Mouse (Mus musculus) neural tube, embryonic 11.5 days (tissue): Measurements from ENCODE around the gene Fbxw21. TPM values are rescaled to one million over a fixed set of nuclear protein-coding genes. Genes with fewer than 3 reads are reported as not detected.
A peak's percentile ranks its signal among the peaks of the same experiment; 100 is the strongest.

Experiments
- ATAC-seq: fragments of 200-750 bp; cut with Nextera tagmentation; 2 replicates; pipeline ENCODE4 v1.8.0; 2017; ENCODE audit warnings: moderate number of reproducible peaks, mild to moderate bottlenecking, moderate TSS enrichment, moderate library complexity; ENCODE audit not compliant: insufficient read depth, low FRiP score, low TSS enrichment
- DNase-seq: peaks from one replicate; pipeline ENCODE4 v3.0.0-alpha.2; 2015; ENCODE audit warnings: low spot score
- H3K27ac ChIP-seq: fragments of 300-500 bp; sonication (generic); 2 replicates; pipeline ENCODE4 v1.5.1; 2014; ENCODE audit warnings: low read depth, mild to moderate bottlenecking, low read length
- H3K27me3 ChIP-seq: fragments of 300-500 bp; sonication (generic); 2 replicates; pipeline ENCODE4 v1.6.1; 2014; ENCODE audit warnings: mild to moderate bottlenecking, low read length, mixed read lengths; ENCODE audit not compliant: control insufficient read depth, insufficient read depth
- H3K36me3 ChIP-seq: fragments of 300-500 bp; sonication (generic); 2 replicates; pipeline ENCODE4 v1.6.1; 2014; ENCODE audit warnings: mild to moderate bottlenecking, low read length, moderate library complexity, mixed read lengths; ENCODE audit not compliant: control insufficient read depth, insufficient read depth
- H3K4me1 ChIP-seq: fragments of 300-500 bp; sonication (generic); 2 replicates; pipeline ENCODE4 v1.6.1; 2014; ENCODE audit warnings: low read length, mixed read lengths; ENCODE audit not compliant: control insufficient read depth, insufficient read depth
- H3K4me2 ChIP-seq: fragments of 300-500 bp; sonication (generic); 2 replicates; pipeline ENCODE4 v1.6.1; 2014; ENCODE audit warnings: low read depth, mild to moderate bottlenecking, moderate library complexity
- H3K4me3 ChIP-seq: fragments of 300-500 bp; sonication (generic); 2 replicates; pipeline ENCODE4 v1.5.1; 2014; ENCODE audit warnings: low read depth, low read length
- H3K9ac ChIP-seq: fragments of 300-500 bp; sonication (generic); 2 replicates; pipeline ENCODE4 v1.6.1; 2014; ENCODE audit warnings: mild to moderate bottlenecking, low read length
- H3K9me3 ChIP-seq: fragments of 300-500 bp; sonication (generic); 2 replicates; pipeline ENCODE4 v1.6.1; 2016; ENCODE audit warnings: low read length; ENCODE audit not compliant: control insufficient read depth
- WGBS: fragments of 180-500 bp; shearing (Covaris S2); extraction: QIAGEN DNeasy Blood & Tissue Kit; methylation state at CpG from one replicate; pipeline ENCODE4 v1.1.7; 2014; 5-methylcytosine and 5-hydroxymethylcytosine counted together
- polyA plus RNA-seq: library from polyadenylated mRNA; unstranded; fragments of >200 nt; fragmentation: Nextera tagmentation; extraction: Ambion mirVana; gene quantifications from 2 replicates; pipeline ENCODE4 v1.2.1, GENCODE M21; 2014

Fbxw21 gene
- polyA plus RNA-seq, 1 experiment from 2014 or later = not detected

GRCm38 (mm10) chr9:109098366-109098765 lies 63.5 kb downstream of the Fbxw21 start:
- 90% methylated on average over 8 of the region's 8 CpGs for WGBS
- Histone ChIP-seq H3K4me1 (peaks cover 34% of the 10 kb centered on the region), H3K4me3 (0 out of 2 replicates have a peak overlapping the region, but pooled peaks have one; percentile 71), H3K9me3 (no peaks in the 10 kb centered on the region), H3K4me2 (peak overlapping the region; percentile 92), H3K27me3 (no peaks in the 10 kb centered on the region), H3K36me3 (peaks cover 8% of the 10 kb centered on the region), H3K27ac (no peak overlapping the region), H3K9ac (no peak overlapping the region)
- ATAC-seq (no peak), DNase-seq (no peak)

DNA sequence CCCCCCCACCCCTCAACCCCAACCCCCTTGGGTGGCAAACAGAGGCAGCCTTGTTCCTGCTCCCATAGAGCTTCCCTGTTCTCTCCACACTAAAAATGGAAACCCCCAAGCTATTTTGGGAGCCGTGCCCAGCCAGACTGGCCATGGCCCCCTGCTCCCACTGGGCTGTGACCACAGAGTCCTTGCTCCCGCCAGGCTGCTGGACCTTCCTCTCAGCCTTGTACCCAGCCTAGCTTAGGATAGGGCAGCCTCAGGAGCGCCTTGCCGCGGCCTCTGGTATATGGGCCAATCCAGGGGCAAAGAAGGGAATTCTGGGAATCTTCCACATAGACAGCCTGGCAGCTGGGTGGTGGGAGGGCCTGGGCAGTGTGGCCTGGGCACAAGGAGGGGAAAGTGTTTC lies 64.0 kb downstream of the Fbxw21 start:
- peaks cover 34% of the 10 kb centered on the region for H3K4me1 ChIP-seq
- H3K4me3 ChIP-seq = peak overlapping the region; percentile 71
- no peak for ATAC-seq
- no peaks in the 10 kb centered on the region for H3K9me3 ChIP-seq
- no peak for DNase-seq
- no peaks in the 10 kb centered on the region for H3K27me3 ChIP-seq
- peak overlapping the region; percentile 96 for H3K9ac ChIP-seq
- peaks cover 6% of the 10 kb centered on the region for H3K36me3 ChIP-seq
- H3K4me2 ChIP-seq = peak overlapping the region; percentile 92
- 77% methylated on average over 4 of the region's 5 CpGs for WGBS
- H3K27ac ChIP-seq = peak overlapping the region; percentile 100; the same call in 1 of the 2 replicates

GRCm38 (mm10) chr9:109097291-109097690 lies 64.5 kb downstream of the Fbxw21 start:
- no peaks in the 10 kb centered on the region for H3K27me3 ChIP-seq
- 17% methylated on average over 6 of the region's 6 CpGs for WGBS
- ATAC-seq = no peak
- H3K36me3 ChIP-seq = peaks cover 6% of the 10 kb centered on the region
- H3K9ac ChIP-seq = peak overlapping the region; percentile 96
- H3K4me2 ChIP-seq = peak overlapping the region; percentile 92
- H3K4me1 ChIP-seq = peaks cover 34% of the 10 kb centered on the region
- peak overlapping the region; percentile 100 for H3K27ac ChIP-seq
- DNase-seq = no peak
- H3K4me3 ChIP-seq = peak overlapping the region; percentile 71
- no peaks in the 10 kb centered on the region for H3K9me3 ChIP-seq

DNA sequence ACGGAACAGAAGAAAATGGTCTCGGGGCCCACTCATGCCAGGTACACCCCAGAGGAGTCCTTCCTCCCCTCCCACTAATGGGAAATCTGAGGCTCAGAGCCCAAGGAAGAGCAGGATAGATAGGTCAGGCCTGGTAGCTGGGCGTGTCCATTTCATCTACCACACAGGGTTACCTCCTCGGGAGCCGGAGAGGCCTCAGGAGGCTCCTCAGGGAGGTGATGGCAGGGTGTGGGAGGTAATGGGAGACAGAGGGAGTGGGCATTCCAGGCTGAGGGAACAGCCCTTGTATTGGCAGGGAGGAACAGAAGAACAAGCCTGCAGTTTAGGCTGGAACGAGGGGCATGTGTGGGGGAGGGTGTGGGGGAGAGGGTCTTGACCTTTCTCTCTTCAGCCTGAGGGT lies 65.0 kb downstream of the Fbxw21 start:
- DNase-seq (peak; percentile 35), ATAC-seq (no peak)
- 23% methylated on average over 6 of the region's 6 CpGs for WGBS
- peak overlapping the region; percentile 100 for H3K27ac ChIP-seq
- no peaks in the 10 kb centered on the region for H3K9me3 ChIP-seq
- peak overlapping the region; percentile 92 for H3K4me2 ChIP-seq
- peaks cover 34% of the 10 kb centered on the region for H3K4me1 ChIP-seq
- H3K4me3 ChIP-seq = peak overlapping the region; percentile 71
- peak overlapping the region; percentile 96 for H3K9ac ChIP-seq
- H3K36me3 ChIP-seq = peaks cover 6% of the 10 kb centered on the region
- no peaks in the 10 kb centered on the region for H3K27me3 ChIP-seq

DNA sequence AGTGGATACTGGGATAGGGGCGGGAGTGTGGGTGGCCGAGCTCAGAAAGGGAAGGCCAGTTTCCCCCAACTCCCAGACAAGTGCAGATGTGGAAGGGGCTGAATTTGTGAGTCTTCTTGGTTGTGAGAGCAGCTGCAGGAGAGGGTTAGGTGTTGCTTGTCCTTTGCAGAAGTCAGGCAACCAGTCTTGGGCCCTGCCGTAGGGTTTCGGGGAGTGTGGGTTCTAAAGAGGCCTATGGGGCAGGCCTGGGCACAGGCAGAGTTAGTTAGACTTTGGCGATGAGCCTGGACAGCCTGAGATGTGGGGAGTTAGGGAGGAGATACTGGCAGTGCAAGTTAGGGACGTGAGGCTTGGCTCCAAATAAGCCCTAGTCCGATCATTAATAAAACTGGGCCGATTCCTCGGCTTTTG lies 65.6 kb downstream of the Fbxw21 start:
- no peaks in the 10 kb centered on the region for H3K9me3 ChIP-seq
- H3K27me3 ChIP-seq = no peaks in the 10 kb centered on the region
- H3K4me1 ChIP-seq = peaks cover 34% of the 10 kb centered on the region
- peak overlapping the region; percentile 100 for H3K27ac ChIP-seq
- H3K9ac ChIP-seq = peak overlapping the region; percentile 96
- H3K4me3 ChIP-seq = peak overlapping the region; percentile 71
- H3K36me3 ChIP-seq = peaks cover 5% of the 10 kb centered on the region
- 12% methylated on average over 9 of the region's 9 CpGs for WGBS
- DNase-seq = peak; percentile 48
- ATAC-seq = no peak
- H3K4me2 ChIP-seq = peak overlapping the region; percentile 92

DNA sequence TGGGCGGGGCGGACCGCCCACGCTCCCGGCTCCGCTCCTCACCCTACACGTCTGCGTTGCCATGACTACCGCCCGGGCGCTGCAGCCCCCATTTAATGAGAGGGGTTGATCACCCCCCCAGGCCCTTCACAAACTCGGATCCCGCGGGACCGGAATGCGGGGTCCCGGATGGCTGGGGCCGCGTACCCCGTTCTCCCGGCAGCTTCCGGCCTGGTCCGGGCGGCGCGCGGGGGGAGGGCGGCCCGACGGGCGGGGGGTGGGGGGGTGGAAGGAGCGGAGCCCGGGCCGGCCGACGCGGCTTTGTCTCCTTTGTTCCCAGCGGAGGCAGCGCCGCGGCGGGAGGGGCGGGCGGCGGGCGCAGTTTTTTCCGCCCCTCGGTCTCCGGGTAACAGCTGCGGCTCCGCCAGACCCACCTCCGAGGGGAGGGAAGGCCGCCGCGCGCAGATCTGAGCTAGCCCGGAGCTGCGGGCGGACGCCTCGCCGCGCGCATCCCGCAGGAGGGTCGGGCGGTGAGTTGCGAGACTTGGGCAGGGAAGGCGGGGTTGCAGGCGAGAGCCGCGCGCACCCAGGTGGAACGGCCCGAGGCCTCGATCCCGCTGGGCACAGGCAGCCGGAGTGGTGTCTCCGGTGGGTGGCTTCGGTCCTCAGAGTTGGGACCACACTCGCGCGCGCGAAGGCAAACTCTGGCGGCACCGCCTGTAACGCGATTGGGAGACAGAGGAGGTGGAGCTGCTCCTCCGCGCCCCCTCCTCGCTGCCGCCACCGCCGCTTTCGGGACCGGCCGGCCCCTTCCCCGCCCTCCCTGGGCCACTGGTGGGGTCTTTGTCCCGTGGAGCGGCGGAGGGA lies 66.5 kb downstream of the Fbxw21 start, which contains the start of gene Plxnb1:
TSS of gene Plxnb1 (plus strand) at position 253 of the 846 bp plus-strand sequence.
- Histone ChIP-seq H3K9me3 (no peaks in the 10 kb centered on the region), H3K27me3 (no peaks in the 10 kb centered on the region), H3K36me3 (peaks cover 5% of the 10 kb centered on the region), H3K4me3 (peak within 1 kb of the TSS; percentile 71), H3K9ac (peak within 1 kb of the TSS; percentile 96), H3K4me2 (peak within 1 kb of the TSS; percentile 92), H3K27ac (peak within 1 kb of the TSS; percentile 100), H3K4me1 (peaks cover 34% of the 10 kb centered on the region)
- peak; percentile 77 for ATAC-seq
- WGBS = under 1% methylated on average over 85 of the region's 102 CpGs
- peak; percentile 85 for DNase-seq

DNA sequence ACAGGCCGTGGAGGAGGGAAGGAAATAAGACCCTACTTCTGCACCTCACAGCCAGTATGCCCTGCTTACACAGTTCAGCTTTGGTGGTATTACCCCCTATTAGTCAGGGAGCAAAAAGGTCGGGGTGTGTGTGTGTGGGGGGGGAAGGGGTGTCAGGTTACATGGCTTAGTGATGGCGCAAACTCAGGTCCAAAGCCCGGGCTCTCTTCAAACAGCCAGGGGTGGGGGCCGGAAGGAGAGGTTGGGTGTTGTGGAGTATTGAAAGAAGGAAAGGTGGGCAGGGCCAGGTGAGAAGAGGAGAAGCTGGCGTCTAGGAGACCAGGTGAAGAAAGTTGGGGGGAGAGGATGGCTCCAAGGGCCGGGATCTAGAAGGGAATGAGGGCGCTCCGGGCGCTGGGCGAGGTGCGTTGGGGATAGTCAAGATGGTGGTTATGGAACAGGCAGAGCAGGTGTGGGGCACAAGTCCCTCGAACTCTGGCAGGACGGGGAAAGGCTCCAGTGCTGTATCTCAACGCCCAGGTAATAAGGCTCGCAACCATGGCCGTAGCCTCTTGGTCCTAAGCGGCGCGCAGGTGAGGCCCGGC lies 67.2 kb downstream of the Fbxw21 start:
- H3K9me3 ChIP-seq = no peaks in the 10 kb centered on the region
- peak overlapping the region; percentile 92 for H3K4me2 ChIP-seq
- WGBS = under 1% methylated on average over 21 of the region's 21 CpGs
- H3K9ac ChIP-seq = peak overlapping the region; percentile 96
- DNase-seq (peak; percentile 53), ATAC-seq (no peak)
- no peaks in the 10 kb centered on the region for H3K27me3 ChIP-seq
- peaks cover 34% of the 10 kb centered on the region for H3K4me1 ChIP-seq
- peak overlapping the region; percentile 71 for H3K4me3 ChIP-seq
- H3K36me3 ChIP-seq = peaks cover 2% of the 10 kb centered on the region; the same call in 1 of the 2 replicates
- H3K27ac ChIP-seq = peak overlapping the region; percentile 100

DNA sequence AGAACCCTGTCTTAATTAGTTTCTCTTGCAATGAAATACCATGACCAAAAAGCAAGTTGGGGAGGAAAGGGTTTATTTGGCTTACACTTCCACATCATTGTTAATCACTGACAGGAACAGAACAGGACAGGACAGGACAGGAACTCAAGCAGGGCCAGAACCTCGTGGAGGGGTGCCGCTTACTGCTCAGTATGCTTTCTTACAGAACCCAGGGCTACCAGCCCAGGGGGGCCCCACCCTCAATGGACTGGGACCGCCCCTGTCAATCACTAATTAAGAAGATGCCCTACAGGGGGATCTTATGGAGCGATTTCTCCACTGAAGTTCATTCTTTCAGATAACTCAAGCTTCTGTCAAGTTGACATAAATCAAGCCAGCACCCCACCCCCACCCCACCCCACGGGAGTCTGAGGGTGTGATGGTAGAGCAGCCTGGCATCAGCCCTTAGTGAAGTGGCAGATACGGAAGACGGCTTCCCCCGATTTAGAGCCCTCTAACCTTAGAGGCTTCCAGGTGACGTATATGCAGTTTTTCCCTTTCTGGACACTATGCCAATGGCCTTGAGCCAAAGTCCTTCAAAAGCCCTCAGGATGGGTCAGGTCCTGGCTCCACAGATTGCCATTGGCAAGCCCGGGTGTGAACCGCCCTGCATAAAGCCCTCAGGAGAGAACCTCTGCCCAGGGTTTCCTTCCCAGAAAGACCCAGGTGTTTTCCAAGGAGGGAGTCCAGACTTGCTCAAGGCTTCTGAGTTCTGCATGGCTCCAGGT lies 67.9 kb downstream of the Fbxw21 start:
- Histone ChIP-seq H3K36me3 (peaks cover 2% of the 10 kb centered on the region; the same call in 1 of the 2 replicates), H3K4me2 (peak overlapping the region; percentile 92), H3K4me3 (peak overlapping the region; percentile 71; the same call in 1 of the 2 replicates), H3K4me1 (peaks cover 30% of the 10 kb centered on the region), H3K27ac (peak overlapping the region; percentile 100), H3K9ac (peak overlapping the region; percentile 96), H3K9me3 (no peaks in the 10 kb centered on the region), H3K27me3 (no peaks in the 10 kb centered on the region)
- no peak for DNase-seq
- WGBS = 18% methylated on average over 11 of the region's 11 CpGs
- no peak for ATAC-seq
